Mouse (Mus musculus) ES-E14 (cell line): ENCODE data around the gene Hes7. TPM values are rescaled to one million over a fixed set of nuclear protein-coding genes. Genes with fewer than 3 reads are reported as not detected.
A peak's percentile ranks its signal among the peaks of the same experiment; 100 is the strongest.

Experiments used
- DNase-seq: peaks from one replicate; pipeline ENCODE4 v3.0.0-alpha.2; 2013; ENCODE audit warnings: low read depth, low spot score
- H3K27ac ChIP-seq: 2 replicates; pipeline ENCODE4 v1.5.1; 2012; ENCODE audit warnings: low read depth, mild to moderate bottlenecking, low read length, moderate library complexity, mixed read lengths; ENCODE audit not compliant: poor library complexity, insufficient read depth, severe bottlenecking
- H3K36me3 ChIP-seq: 2 replicates; pipeline ENCODE4 v1.6.1; 2012; ENCODE audit warnings: mild to moderate bottlenecking, low read length, moderate library complexity, mixed read lengths; ENCODE audit not compliant: control insufficient read depth, poor library complexity, insufficient read depth, severe bottlenecking
- H3K4me1 ChIP-seq, 2 experiments: fragments of 150-350 bp in 1 of 2; sonication (generic) in 1 of 2; 2 replicates each; pipeline ENCODE4 v1.6.1; 2012; ENCODE audit warnings: low read length in 2 of 2, mild to moderate bottlenecking in 1 of 2, mixed read lengths in 1 of 2; ENCODE audit not compliant: control insufficient read depth in 2 of 2, insufficient read depth in 2 of 2, poor library complexity in 1 of 2
- H3K4me3 ChIP-seq, 2 experiments: fragments of 150-350 bp in 1 of 2; sonication (generic) in 1 of 2; 2 replicates each; pipeline ENCODE4 v1.5.1; 2012; ENCODE audit warnings: low read length in 2 of 2, low read depth in 1 of 2, mild to moderate bottlenecking in 1 of 2, mixed read lengths in 1 of 2; ENCODE audit not compliant: insufficient read depth in 1 of 2, poor library complexity in 1 of 2, severe bottlenecking in 1 of 2
- H3K9ac ChIP-seq: 2 replicates; pipeline ENCODE4 v1.6.1; 2012; ENCODE audit warnings: low read depth, mild to moderate bottlenecking, low read length, mixed read lengths; ENCODE audit not compliant: poor library complexity, insufficient read depth, severe bottlenecking
- H3K9me3 ChIP-seq: fragments of 150-350 bp; sonication (generic); 2 replicates; pipeline ENCODE4 v1.6.1; 2012; ENCODE audit warnings: low read depth, mild to moderate bottlenecking, low read length; ENCODE audit not compliant: control insufficient read depth, insufficient read depth
- CHD2 ChIP-seq: IDR thresholded peaks from 2 replicates; pipeline ENCODE4 v1.6.1; 2014; ENCODE audit warnings: mild to moderate bottlenecking, low read depth, low read length, inconsistent platforms
- HCFC1 ChIP-seq: IDR thresholded peaks from 2 replicates; pipeline ENCODE4 v1.6.1; 2012; ENCODE audit warnings: low read length, inconsistent platforms, borderline replicate concordance; ENCODE audit not compliant: insufficient read depth
- MAFK ChIP-seq: IDR thresholded peaks from 2 replicates; pipeline ENCODE4 v1.6.1; 2014; ENCODE audit warnings: mild to moderate bottlenecking, low read depth, low read length, inconsistent platforms; ENCODE audit not compliant: insufficient read depth
- ZC3H11A ChIP-seq: IDR thresholded peaks from 2 replicates; pipeline ENCODE4 v1.6.1; 2012; ENCODE audit warnings: low read depth, mild to moderate bottlenecking, inconsistent platforms, low read length, borderline replicate concordance
- ZNF384 ChIP-seq: IDR thresholded peaks from 2 replicates; pipeline ENCODE4 v1.6.1; 2012; ENCODE audit warnings: low read depth, low read length, inconsistent platforms
- in situ Hi-C, 2 experiments: fragments of 600-800 bp; cut with MboI; formaldehyde crosslinking; loops; one replicate each; pipeline ENCODE4 v1.15.1; 2025; ENCODE audit warnings: low sequenced_read_pairs in 2 of 2, inconsistent platforms in 1 of 2; ENCODE audit not compliant: unreplicated experiment in 2 of 2
- total RNA-seq: library from RNA; depleted of rRNA; stranded (reverse); fragments of 300-350 nt; gene quantifications from 2 replicates; pipeline ENCODE4 v1.2.3, GENCODE M21; 2012

Hes7 gene
- total RNA-seq, 1 experiment: not detected

DNA sequence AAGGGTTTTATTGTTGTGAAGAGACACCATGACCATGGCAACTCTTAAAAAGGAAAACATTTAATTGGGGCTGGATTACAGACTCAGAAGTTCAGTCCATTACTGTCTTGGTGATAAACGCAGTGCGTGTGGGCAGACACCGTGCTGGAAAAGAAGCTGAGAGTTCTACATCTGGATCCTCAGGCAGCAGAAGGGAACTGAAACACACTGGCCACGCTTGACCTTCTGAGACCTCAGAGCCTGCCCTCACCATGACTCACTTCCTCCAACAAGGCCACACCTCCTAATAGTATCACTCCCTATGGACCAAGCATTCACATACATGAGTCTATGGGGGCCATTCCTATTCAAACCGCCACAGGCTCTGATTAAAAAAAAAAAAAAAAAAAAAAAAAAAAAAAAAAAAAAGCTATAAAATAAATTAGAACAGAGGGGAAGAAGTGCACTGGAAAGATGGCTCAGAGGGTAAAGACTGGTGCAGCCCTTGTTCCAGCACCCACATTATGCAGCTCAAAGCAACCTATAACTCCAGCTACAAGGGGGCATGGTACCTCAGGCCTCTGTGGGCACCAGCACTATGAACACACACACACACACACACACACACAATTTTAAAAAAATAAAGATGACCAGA, 41.3 kb upstream of the Hes7 start:
- in situ Hi-C loops: no loop called here
- H3K9me3 ChIP-seq: no peaks in the 10 kb centered on the region
- no peak for DNase-seq
- TF ChIP-seq MAFK (no peak), CHD2 (no peak), ZC3H11A (no peak), ZNF384 (no peak)
- H3K36me3 ChIP-seq: no peaks in the 10 kb centered on the region
- no peak overlapping the region for H3K27ac ChIP-seq
- peaks cover 0 to 12% of the 10 kb centered on the region in 2 experiments; a peak in 2 of 4 replicates for H3K4me1 ChIP-seq
- H3K9ac ChIP-seq: no peak overlapping the region
- H3K4me3 ChIP-seq: 0 out of 4 replicates have a peak overlapping the region, but pooled peaks of 1 of the 2 experiments have one; percentile 28

DNA sequence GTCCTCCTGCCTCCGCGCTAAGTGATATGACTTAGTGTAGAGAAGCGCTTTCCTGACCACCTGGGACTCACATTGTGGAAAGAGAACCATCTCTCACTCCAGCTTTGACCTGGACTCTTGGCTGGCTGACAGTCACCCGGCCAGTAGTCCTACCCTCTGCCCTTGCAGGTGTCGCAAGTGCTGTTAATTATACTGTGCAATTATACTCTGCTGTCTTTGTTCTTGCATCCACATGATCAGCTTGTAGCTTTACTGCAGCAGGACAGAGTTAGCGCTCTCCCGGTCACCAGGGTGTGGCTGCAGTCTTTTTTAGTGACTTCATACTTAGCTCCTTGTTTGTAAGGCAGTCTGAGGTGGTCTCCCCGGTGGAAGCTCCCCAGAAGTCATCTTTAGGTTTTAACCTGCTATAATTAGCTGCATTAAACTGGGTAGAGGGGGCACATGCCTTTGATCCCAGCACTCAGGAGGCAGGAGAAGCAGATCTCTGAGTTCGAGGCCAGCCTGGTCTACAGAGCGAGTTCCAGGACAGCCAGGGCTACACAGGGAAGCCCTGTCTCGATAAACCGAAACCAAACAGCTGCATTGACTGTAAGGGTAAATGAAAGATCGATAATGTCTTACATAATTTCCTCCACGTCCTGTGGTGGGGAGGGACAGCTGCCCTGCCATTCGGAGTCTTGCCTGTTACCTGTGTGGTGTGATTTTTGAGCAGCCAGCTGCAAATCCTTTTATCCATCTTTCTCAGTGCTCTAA, 39.9 kb upstream of the Hes7 start:
- in situ Hi-C loops: no loop called here
- Histone ChIP-seq H3K4me3 (no peak overlapping the region), H3K9me3 (no peaks in the 10 kb centered on the region), H3K9ac (no peak overlapping the region), H3K27ac (no peak overlapping the region), H3K36me3 (no peaks in the 10 kb centered on the region), H3K4me1 (peaks cover 0 to 7% of the 10 kb centered on the region in 2 experiments; a peak in 1 of 4 replicates)
- TF ChIP-seq HCFC1: no peak
- TF ChIP-seq MAFK: no peak
- no peak for TF ChIP-seq ZNF384
- TF ChIP-seq ZC3H11A: no peak
- no peak for TF ChIP-seq CHD2
- no peak for DNase-seq

DNA sequence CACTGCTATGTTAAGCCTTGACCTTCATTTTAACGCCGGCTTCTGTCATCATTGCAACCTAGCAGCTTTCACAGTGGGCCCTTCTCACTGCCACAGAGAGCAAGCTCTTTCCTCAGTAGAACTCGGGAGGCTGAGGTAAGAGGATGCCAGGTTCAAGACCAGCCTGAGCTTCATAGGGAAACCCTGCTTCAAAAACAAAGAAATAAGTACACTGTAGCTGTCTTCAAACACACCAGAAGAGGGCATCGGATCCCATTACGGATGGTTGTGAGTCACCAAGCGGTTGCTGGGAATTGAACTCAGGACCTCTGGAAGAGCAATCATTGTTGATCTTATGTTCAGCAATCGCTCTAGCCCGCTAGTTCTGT, 39.4 kb upstream of the Hes7 start:
- Histone ChIP-seq H3K4me3 (no peak overlapping the region), H3K4me1 (peaks cover 0 to 8% of the 10 kb centered on the region in 2 experiments; a peak in 1 of 4 replicates), H3K36me3 (no peaks in the 10 kb centered on the region), H3K27ac (no peak overlapping the region), H3K9ac (no peak overlapping the region), H3K9me3 (no peaks in the 10 kb centered on the region)
- no peak for TF ChIP-seq CHD2
- TF ChIP-seq HCFC1: no peak
- no peak for TF ChIP-seq ZC3H11A
- TF ChIP-seq ZNF384: no peak
- no peak for TF ChIP-seq MAFK
- in situ Hi-C loops: no loop called here
- DNase-seq: no peak

DNA sequence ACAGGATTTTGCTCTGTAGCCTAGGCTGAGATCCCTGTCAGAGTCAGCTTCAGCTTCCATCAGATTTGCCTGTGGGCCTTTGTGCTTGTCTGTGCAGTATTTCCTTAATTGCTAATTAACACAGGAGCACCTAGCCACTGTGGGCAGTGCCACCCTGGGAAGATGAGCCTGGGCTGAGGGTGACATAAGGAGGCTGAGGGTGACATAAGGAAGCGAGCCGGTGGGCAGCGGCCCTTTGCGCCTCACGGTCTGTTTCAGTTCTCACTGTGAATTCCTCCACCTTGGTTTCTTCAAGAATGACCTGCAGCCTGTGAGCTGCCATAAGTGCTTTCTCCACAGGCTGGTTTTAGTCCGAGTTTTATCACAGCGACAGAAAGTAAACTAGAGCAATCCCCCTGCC, 38.6 kb upstream of the Hes7 start:
- no peaks in the 10 kb centered on the region for H3K36me3 ChIP-seq
- H3K9ac ChIP-seq: no peak overlapping the region
- no peak overlapping the region for H3K4me3 ChIP-seq
- H3K9me3 ChIP-seq: no peaks in the 10 kb centered on the region
- peaks cover 0 to 12% of the 10 kb centered on the region in 2 experiments; a peak in 1 of 4 replicates for H3K4me1 ChIP-seq
- no peak overlapping the region for H3K27ac ChIP-seq
- in situ Hi-C loops: no loop called here
- no peak for DNase-seq
- TF ChIP-seq ZNF384 (no peak), ZC3H11A (no peak), HCFC1 (no peak), MAFK (no peak), CHD2 (no peak)
